Mouse (Mus musculus) heart, postnatal 14 days (tissue): ENCODE data around the gene Olfr272. TPM values are rescaled to one million over a fixed set of nuclear protein-coding genes. Genes with fewer than 3 reads are reported as not detected.

Experiments
- DNase-seq, 2 experiments: peaks; one replicate each; pipeline ENCODE4 v3.0.0; 2021 to 2022
- intact Hi-C: fragments of 180-260 bp; cut with DNase I; formaldehyde crosslinking; loops from one replicate; pipeline ENCODE4 v1.15.1; 2025
- long read RNA-seq, 2 experiments: library from polyadenylated mRNA; stranded (forward); transcript quantifications; one replicate each; pipeline ENCODE4 v2.0.0; 2021
- total RNA-seq, 2 experiments: library from RNA; stranded (reverse); gene quantifications; 2 replicates each; pipeline ENCODE4 v1.2.3; 2021

The Olfr272 gene
- not detected for total RNA-seq
- long read RNA-seq, experiment 1 = 0 reads
- long read RNA-seq, experiment 2 = 0 reads

- intact Hi-C loops = no loop called here
Observed at GRCm38 (mm10) chr4:52919078-52919477, at the start of gene Olfr272. Gene Olfr272 (minus strand): TSS chr4:52919178.

DNA sequence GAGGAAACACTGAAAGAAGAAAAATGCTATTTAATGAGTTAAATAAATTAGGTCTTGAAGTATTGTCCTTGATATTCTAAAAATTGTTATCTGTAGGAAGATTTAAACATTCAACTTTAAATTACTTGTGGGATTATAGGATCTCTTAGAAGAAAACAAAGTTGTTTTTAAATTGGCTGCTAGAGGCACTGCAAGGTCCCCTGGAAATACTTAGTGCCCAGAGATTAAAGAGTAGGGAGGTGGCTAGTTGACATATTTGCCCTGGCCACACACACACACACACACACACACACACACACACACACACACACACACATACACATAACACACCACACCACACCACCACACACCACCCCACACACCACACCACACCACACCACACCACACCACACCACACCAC, 45.3 kb upstream of the Olfr272 start, which contains the start of gene Olfr270:
TSS of gene Olfr270 (plus strand) at position 301 of the 400 bp plus-strand sequence.
- DNase-seq = no peak
- intact Hi-C loops = no loop called here

More at GRCm38 (mm10) chr4:52919078-52919477, at the start of gene Olfr272:
- no peak for DNase-seq

DNA sequence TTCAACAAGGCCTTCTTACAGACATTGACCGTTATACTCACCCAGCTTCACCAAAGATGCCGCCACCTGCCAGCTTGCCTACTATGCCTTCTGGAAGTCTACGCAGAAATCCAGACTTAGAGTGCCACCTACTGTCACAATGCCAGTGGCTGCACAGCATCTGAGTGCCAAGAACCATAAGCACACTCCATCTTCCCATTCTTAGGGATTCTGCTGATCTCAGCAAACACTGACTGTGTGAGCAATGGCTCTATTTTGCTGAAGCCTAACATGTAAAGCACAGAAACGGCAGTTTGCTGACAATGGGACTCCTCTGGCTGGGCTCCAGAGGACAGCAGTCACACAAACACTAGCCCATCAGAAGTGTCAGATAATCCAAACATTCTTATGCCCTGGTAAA, 39.7 kb upstream of the Olfr272 start:
- intact Hi-C loops = no loop called here
- DNase-seq = peak in 1 of 2 experiments; percentile 10

DNA sequence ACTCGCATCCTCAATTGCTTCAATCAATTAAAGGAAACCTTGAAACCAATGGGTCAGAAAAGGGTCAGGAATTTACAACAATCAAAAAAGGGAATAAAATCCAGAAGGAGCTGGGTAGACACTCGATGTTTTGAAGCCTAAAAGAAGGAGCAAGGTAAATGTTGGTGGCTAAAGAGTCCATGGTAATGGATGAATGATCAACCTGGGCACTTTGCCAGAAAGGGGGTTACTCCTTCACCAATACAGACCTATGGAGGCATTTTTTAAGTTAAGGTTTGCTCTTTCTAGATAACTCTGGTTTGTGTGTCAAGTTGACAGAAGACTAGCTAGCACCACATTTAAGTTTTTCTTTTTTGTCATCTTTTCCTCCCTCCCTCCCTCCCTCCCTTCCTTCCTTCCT, 30.0 kb upstream of the Olfr272 start:
- intact Hi-C loops = no loop called here
- DNase-seq = no peak

GRCm38 (mm10) chr4:52946665-52947064, 27.7 kb upstream of the Olfr272 start:
- DNase-seq = no peak
- intact Hi-C loops = no loop called here

GRCm38 (mm10) chr4:52930480-52930879, 11.5 kb upstream of the Olfr272 start:
- intact Hi-C loops = no loop called here
- DNase-seq = no peak

GRCm38 (mm10) chr4:52917311-52917688, 1.7 kb downstream of the Olfr272 start:
- intact Hi-C loops = no loop called here
- no peak for DNase-seq

GRCm38 (mm10) chr4:52916659-52917310, 2.2 kb downstream of the Olfr272 start:
- no peak for DNase-seq
- intact Hi-C loops = no loop called here

- intact Hi-C loops = no loop called here
- no peak for DNase-seq
Observed at GRCm38 (mm10) chr4:52912409-52912808, 6.6 kb downstream of the Olfr272 start.

DNA sequence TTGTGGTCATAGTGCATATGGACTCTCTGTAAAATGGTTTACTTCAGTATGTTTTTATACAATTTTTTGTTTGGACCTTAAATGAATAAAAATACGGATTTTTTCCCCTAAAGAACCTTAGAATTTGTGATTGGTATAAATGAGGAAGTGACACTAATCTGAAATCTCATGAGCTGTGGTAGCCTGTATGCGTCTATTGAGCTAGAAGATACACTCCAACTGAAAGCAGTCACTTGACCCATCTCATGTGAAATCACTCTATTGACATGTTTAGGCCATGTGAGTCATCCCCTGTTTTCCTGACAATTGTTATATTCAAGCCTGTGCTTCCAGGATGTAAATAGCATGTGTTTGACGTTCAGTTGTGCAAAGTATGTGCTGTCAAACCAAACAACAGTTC, 9.4 kb downstream of the Olfr272 start:
- no peak for DNase-seq
- intact Hi-C loops = no loop called here

DNA sequence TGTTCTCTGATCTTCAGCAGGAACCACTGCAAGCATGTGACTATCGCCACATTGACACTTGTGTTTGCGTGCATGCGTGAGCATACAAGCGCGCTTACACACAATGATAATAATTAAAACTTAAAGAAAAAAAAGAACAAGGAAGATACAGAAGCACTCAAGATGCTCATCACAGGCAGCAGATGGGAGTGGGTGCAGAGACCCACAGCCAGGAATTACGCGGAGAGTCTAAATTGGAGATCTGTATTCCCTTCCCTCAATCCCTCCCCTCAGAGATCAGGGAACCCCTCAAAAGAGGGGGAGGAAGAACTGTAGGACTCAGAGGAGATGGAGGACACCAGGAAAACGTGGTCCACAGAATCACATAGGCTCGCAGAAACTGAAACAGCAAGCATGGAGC, 54.8 kb downstream of the Olfr272 start:
- no peak for DNase-seq
- intact Hi-C loops = no loop called here

Other genes starting within 250 kb of the Olfr272 start
- gene Olfr275, start 104.6 kb downstream of the Olfr272 start, total RNA-seq = not detected
- not detected for gene Olfr273, start 59.9 kb downstream of the Olfr272 start, total RNA-seq
- gene Olfr270, start 45.4 kb upstream of the Olfr272 start, total RNA-seq = not detected
- not detected for gene Nipsnap3a, start 70.1 kb upstream of the Olfr272 start, total RNA-seq
- 1 to 10 TPM; 7.2 to 8.2 TPM for gene Nipsnap3b, start 92.7 kb upstream of the Olfr272 start, total RNA-seq
- gene Abca1, start 240.7 kb upstream of the Olfr272 start, total RNA-seq = 10 to 100 TPM; 22.8 to 33.6 TPM